Mouse (Mus musculus) CH12.LX (cell line): Measurements from ENCODE around the gene Sec14l5. TPM values are rescaled to one million over a fixed set of nuclear protein-coding genes. Genes with fewer than 3 reads are reported as not detected.

Experiments
- DNase-seq: peaks from one replicate; pipeline ENCODE4 v3.0.0-alpha.2; 2013; ENCODE audit errors: extremely low read depth
- H3K27ac ChIP-seq: 2 replicates; pipeline ENCODE4 v1.5.1; 2012; ENCODE audit warnings: low read depth, mild to moderate bottlenecking, control low read depth, moderate library complexity; ENCODE audit not compliant: insufficient read depth
- H3K27me3 ChIP-seq: replicated peaks from 2 replicates; pipeline ENCODE3; 2012; ENCODE audit warnings: inconsistent platforms
- H3K36me3 ChIP-seq, 2 experiments: replicated peaks in 1 of 2; 2 replicates each; pipeline versions ENCODE3 to v1.6.1; 2012; ENCODE audit warnings: inconsistent platforms in 1 of 2, low read length in 1 of 2, mild to moderate bottlenecking in 1 of 2, mixed read lengths in 1 of 2, moderate library complexity in 1 of 2; ENCODE audit not compliant: control insufficient read depth in 1 of 2, insufficient read depth in 1 of 2
- H3K4me1 ChIP-seq, 2 experiments: 2 replicates each; pipeline ENCODE4 v1.6.1; 2012; ENCODE audit warnings: inconsistent platforms in 1 of 2, moderate library complexity in 1 of 2; ENCODE audit not compliant: insufficient read depth in 2 of 2, control insufficient read depth in 1 of 2
- H3K4me2 ChIP-seq: 2 replicates; pipeline ENCODE4 v1.6.1; 2012; ENCODE audit warnings: low read depth, mild to moderate bottlenecking, control low read depth; ENCODE audit not compliant: poor library complexity, insufficient read depth, severe bottlenecking
- H3K4me3 ChIP-seq, 3 experiments: fragments of 150-350 bp in 1 of 3; sonication (generic) in 1 of 3; replicated peaks in 1 of 3; 2 replicates each; pipeline versions ENCODE3 to v1.5.1; 2011 to 2012; ENCODE audit warnings: low read depth in 2 of 3, low read length in 2 of 3, mild to moderate bottlenecking in 2 of 3, moderate library complexity in 2 of 3, control low read depth in 1 of 3, improper control_type of control experiment in 1 of 3, inconsistent platforms in 1 of 3, mixed read lengths in 1 of 3; ENCODE audit not compliant: poor library complexity in 1 of 3
- H3K79me2 ChIP-seq: replicated peaks from 2 replicates; pipeline ENCODE4 v1.6.1; 2012; ENCODE audit warnings: mild to moderate bottlenecking, moderate library complexity; ENCODE audit not compliant: control insufficient read depth, poor library complexity, insufficient read depth, severe bottlenecking; ENCODE audit errors: extremely low read depth
- H3K9ac ChIP-seq: 2 replicates; pipeline ENCODE4 v1.6.1; 2012; ENCODE audit warnings: low read depth, mild to moderate bottlenecking, control low read depth, moderate library complexity; ENCODE audit not compliant: insufficient read depth
- H3K9me3 ChIP-seq: replicated peaks from 2 replicates; pipeline ENCODE3; 2012; ENCODE audit warnings: low read length, inconsistent platforms, mixed read lengths
- CHD2 ChIP-seq: IDR thresholded peaks from 2 replicates; pipeline ENCODE4 v1.6.1; 2011; ENCODE audit warnings: low read length, improper control_type of control experiment
- CTCF ChIP-seq, 2 experiments: IDR thresholded peaks in 1 of 2; conservative IDR thresholded peaks in 1 of 2; 2 replicates each; pipeline ENCODE4 v1.5.1; 2011 to 2012; ENCODE audit warnings: low read depth in 2 of 2, low read length in 2 of 2, improper control_type of control experiment in 1 of 2, inconsistent platforms in 1 of 2, mild to moderate bottlenecking in 1 of 2, moderate library complexity in 1 of 2
- E2F4 ChIP-seq: IDR thresholded peaks from 2 replicates; pipeline ENCODE4 v1.6.1; 2011; ENCODE audit warnings: low read depth, low read length, improper control_type of control experiment; ENCODE audit not compliant: insufficient replicate concordance
- ELF1 ChIP-seq: IDR thresholded peaks from 2 replicates; pipeline ENCODE4 v1.6.1; 2014; ENCODE audit warnings: low read depth, mild to moderate bottlenecking, inconsistent platforms, low read length, improper control_type of control experiment
- HCFC1 ChIP-seq: IDR thresholded peaks from 2 replicates; pipeline ENCODE4 v1.6.1; 2012; ENCODE audit warnings: low read depth, mild to moderate bottlenecking, inconsistent platforms, low read length, improper control_type of control experiment
- IRF4 ChIP-seq: IDR thresholded peaks from 2 replicates; pipeline ENCODE4 v1.6.1; 2014; ENCODE audit warnings: low read depth, mild to moderate bottlenecking, inconsistent platforms, low read length, improper control_type of control experiment
- JUND ChIP-seq: conservative IDR thresholded peaks from 2 replicates; pipeline ENCODE4 v1.6.1; 2011; ENCODE audit warnings: low read depth, low read length, improper control_type of control experiment
- MAX ChIP-seq: IDR thresholded peaks from 2 replicates; pipeline ENCODE4 v1.6.1; 2011; ENCODE audit warnings: low read length, improper control_type of control experiment
- MAZ ChIP-seq: IDR thresholded peaks from 2 replicates; pipeline ENCODE4 v1.6.1; 2012; ENCODE audit warnings: low read depth, mild to moderate bottlenecking, inconsistent platforms, low read length, improper control_type of control experiment, moderate library complexity
- NELFE ChIP-seq: IDR thresholded peaks from 2 replicates; pipeline ENCODE4 v1.6.1; 2011; ENCODE audit warnings: low read depth, low read length, improper control_type of control experiment
- NRF1 ChIP-seq: IDR thresholded peaks from 2 replicates; pipeline ENCODE4 v1.6.1; 2014; ENCODE audit warnings: low read depth, mild to moderate bottlenecking, inconsistent platforms, low read length, improper control_type of control experiment, moderate library complexity
- POLR2AphosphoS2 ChIP-seq: IDR thresholded peaks from 2 replicates; pipeline ENCODE4 v1.6.1; 2011; ENCODE audit warnings: low read depth, low read length, improper control_type of control experiment
- RAD21 ChIP-seq: IDR thresholded peaks from 2 replicates; pipeline ENCODE4 v1.6.1; 2011; ENCODE audit warnings: low read depth, mild to moderate bottlenecking, low read length, improper control_type of control experiment, moderate library complexity
- RCOR1 ChIP-seq: conservative IDR thresholded peaks from 2 replicates; pipeline ENCODE4 v1.6.1; 2012; ENCODE audit warnings: low read depth, mild to moderate bottlenecking, inconsistent platforms, low read length, improper control_type of control experiment
- UBTF ChIP-seq: IDR thresholded peaks from 2 replicates; pipeline ENCODE4 v1.6.1; 2012; ENCODE audit warnings: low read depth, mild to moderate bottlenecking, inconsistent platforms, low read length, improper control_type of control experiment, moderate library complexity
- USF1 ChIP-seq: IDR thresholded peaks from 2 replicates; pipeline ENCODE4 v1.6.1; 2014; ENCODE audit warnings: low read depth, mild to moderate bottlenecking, inconsistent platforms, low read length, improper control_type of control experiment
- dilution Hi-C: fragments of 300-500 bp; cut with MboI; formaldehyde crosslinking; loops from 2 replicates; pipeline ENCODE4 v1.14.3; 2020; ENCODE audit warnings: low sequenced_read_pairs; ENCODE audit not compliant: extremely low pct_unique_long_range_greater_than_20kb, extremely low pct_ligation_motif_present
- in situ Hi-C: fragments of 300-500 bp; cut with MboI; formaldehyde crosslinking; loops from 3 replicates; pipeline ENCODE4 v1.14.3; 2019; ENCODE audit warnings: low sequenced_read_pairs, low pct_ligation_motif_present, low pct_unique_long_range_greater_than_20kb, mixed read lengths
- polyA plus RNA-seq: library from polyadenylated mRNA; unstranded; fragments of >175 nt; gene quantifications from 2 replicates; pipeline ENCODE4 v1.2.1, GENCODE M21; 2012; ENCODE audit warnings: low read depth; ENCODE audit not compliant: insufficient read length
- total RNA-seq, 2 experiments: library from RNA; depleted of rRNA; stranded (reverse); fragments of 300-350 nt in 1 of 2; fragments of >200 nt in 1 of 2; gene quantifications; 2 replicates each; pipeline ENCODE4 v1.2.3; 2012 to 2014

The Sec14l5 gene
- total and polyA plus RNA-seq, 3 experiments, result 0.13 TPM; not detected in 2

DNA sequence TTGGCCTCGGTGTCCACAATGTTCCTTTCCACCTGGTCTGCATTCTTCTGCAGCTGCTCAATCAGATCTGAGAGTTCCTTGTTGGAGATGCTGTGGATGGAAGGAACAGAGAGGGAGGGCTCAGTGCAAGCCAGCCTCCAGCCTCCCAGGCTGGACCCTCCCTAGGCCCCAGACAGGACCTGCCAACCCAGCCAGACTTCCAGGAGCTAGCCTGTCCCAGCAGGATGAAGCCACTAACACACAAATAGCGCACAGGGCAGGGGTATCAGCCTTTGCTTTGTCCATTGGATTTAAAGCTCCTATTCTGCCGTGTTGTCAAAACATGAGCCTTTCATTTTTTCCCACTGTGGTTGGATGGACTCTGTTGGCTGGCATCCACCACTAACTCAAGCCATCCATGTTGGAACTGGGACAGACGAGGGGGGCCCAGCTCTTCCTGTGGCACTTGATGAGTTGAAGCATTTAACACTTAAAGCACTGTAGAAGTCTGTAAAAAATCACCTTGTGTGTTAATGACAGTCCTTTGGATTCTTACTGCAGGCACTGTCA, 33.8 kb upstream of the Sec14l5 start:
- no peak for DNase-seq
- H3K36me3 ChIP-seq, result no peaks in the 10 kb centered on the region
- no peak overlapping the region for H3K27ac ChIP-seq
- peaks cover 7% of the 10 kb centered on the region for H3K9me3 ChIP-seq
- peaks cover 11% of the 10 kb centered on the region for H3K27me3 ChIP-seq
- no peak overlapping the region for H3K4me2 ChIP-seq
- no peaks in the 10 kb centered on the region for H3K4me1 ChIP-seq
- in situ Hi-C loops (no loop called here), dilution Hi-C loops (no loop called here)
- no peak overlapping the region for H3K9ac ChIP-seq
- TF ChIP-seq CHD2 (no peak), ELF1 (no peak), NRF1 (no peak), UBTF (no peak), HCFC1 (no peak), MAZ (no peak), E2F4 (no peak), JUND (no peak), NELFE (no peak), RCOR1 (no peak), MAX (no peak), CTCF (conservative IDR thresholded peaks at IDR 0.05 in 1 of 2, IDR thresholded peaks at IDR 0.05 in 1 of 2; ENCODE audit: low read depth in 2 of 2, low read length in 2 of 2) (no peak), RAD21 (no peak), POLR2AphosphoS2 (no peak)
- H3K79me2 ChIP-seq, result no peaks in the 10 kb centered on the region
- H3K4me3 ChIP-seq, result no peak overlapping the region

DNA sequence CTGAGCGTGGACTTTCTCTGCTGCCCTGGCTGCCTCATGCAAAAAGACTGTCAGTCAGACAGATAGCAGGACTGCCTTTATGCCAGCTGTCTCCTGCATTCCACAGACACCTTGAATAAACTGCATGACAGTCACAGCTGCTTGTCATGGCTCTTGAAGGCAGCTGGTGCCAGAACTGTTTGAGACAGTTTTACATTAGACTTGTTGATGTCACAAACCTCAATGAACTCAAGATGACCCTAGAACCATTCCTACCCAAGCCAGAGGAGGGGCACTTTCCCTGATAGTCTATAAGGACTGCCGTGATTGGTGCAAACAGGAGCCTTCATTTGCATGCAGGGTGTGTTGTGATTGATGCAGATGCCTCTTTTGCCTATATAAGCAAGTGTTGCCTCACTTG, 33.3 kb upstream of the Sec14l5 start:
- Histone ChIP-seq H3K4me1 (peaks cover 0 to 4% of the 10 kb centered on the region in 2 experiments; a peak in 2 of 4 replicates), H3K36me3 (no peaks in the 10 kb centered on the region), H3K4me2 (no peak overlapping the region), H3K27me3 (peaks cover 11% of the 10 kb centered on the region), H3K27ac (no peak overlapping the region), H3K9ac (no peak overlapping the region), H3K79me2 (no peaks in the 10 kb centered on the region), H3K9me3 (peaks cover 2% of the 10 kb centered on the region)
- peak; percentile 30 for DNase-seq
- dilution Hi-C loops, result no loop called here
- TF ChIP-seq USF1 (no peak), RCOR1 (no peak), IRF4 (no peak), RAD21 (no peak)
- TF ChIP-seq, all 38 proteins: peak for 0
- in situ Hi-C loops, result no loop called here
- H3K4me3 ChIP-seq, result no peak overlapping the region
